Mouse (Mus musculus) neural tube, embryonic 10.5 days (tissue): ENCODE measurements around the gene D2hgdh.

Experiments
- DNase-seq: peaks from one replicate; pipeline ENCODE4 v3.0.0-alpha.2; 2017; ENCODE audit warnings: low spot score; ENCODE audit errors: extremely low spot score

D2hgdh gene

DNA sequence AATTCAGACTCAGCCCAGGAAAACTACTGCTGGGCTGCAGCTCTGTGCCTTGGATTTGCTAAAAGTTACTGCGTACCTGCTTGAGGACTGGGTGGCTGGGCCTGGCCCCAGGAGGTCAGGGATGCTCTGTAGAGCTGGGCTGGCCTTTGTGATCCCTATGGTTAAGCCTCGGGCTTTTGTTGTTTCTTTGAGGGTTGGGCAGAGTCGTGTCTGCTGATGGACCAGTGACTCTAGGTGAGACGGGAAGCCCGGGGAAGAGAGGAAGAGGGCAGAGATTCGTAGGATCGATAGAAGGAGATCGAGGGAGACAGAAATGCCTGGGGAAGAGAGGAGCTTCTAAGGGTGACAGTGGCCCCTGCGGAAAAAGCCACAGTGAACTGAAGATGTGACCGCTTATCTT, at the start of gene D2hgdh:
Gene D2hgdh (plus strand): TSS at position 301 of the 400 bp plus-strand sequence.
- DNase-seq = no peak

DNA sequence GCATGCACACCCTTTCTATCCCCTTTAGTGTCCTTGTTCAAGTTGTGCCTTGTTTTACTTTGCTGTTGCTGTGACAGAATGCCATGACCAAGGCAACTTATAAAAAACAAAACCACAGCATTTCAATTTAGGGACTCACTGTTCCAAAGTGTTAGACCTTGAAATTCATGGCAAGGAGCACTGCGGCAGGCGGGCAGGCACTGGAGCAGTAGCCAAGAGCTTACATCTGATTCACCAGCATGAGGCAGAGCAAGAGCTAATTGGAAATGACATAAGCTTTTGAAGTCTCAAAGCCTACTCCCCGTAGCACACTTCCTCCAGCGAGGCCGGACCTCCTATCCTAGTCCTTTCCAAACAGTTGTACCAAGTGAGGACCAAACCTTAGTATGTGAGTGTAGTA, 48.0 kb upstream of the D2hgdh start:
- no peak for DNase-seq

DNA sequence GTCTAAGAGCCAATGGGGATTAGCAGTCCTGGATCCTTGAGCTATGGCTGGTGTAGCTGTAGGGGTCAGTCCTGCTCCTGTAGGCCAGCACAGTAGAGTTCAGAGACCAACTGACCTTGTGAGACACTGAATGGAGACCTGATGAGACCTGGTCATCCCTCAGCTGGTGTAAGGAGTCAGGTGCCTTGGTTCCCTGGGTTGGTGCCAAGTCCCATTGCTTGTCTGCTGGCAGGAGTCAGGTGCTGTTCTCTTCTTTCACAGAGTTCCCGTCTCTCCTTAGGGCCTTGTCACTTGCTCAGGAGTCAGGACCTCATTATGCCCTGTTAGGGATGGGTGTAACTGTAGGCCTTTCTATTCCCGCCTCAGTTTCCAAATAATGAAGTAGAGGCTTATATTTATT, 37.8 kb upstream of the D2hgdh start:
- no peak for DNase-seq

DNA sequence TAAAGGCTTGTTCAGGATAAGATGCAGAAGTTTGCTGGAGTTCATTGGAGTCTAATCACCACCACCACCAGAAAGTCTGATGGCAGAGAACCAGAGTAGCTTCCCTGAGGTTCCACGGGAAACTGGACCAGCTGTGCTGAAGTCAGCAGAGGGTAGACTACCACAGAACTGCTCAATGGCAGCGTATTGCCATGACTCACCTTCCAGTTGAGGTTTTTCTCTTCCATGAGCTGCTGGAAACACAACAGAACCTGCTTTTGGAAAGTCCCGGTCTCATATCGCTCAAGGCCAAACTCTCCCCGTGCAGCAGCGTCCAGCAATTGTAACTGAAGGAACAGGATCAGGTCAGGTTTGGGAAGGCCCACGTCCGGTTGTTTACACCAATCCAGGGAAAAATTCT, 30.2 kb upstream of the D2hgdh start:
- no peak for DNase-seq

DNA sequence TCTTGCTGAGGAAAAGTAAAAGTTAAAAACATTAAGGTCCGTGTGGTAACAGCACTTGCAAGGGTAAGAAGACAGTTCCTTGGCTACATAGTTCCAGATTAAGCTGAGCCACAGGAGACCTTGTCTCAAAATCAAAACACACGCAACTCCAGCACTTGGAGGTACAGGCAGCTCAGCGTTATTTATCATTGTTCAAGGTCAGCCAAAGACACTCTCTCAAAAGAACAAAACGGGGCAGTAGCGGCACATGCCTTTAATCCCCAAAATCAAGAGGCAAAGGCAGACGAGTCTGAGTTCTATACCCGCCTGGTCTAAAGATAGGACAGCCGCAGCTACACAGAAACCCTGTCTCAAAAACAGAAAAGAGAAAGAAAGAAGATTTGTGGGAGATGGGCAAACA, 28.8 kb upstream of the D2hgdh start:
- no peak for DNase-seq

DNA sequence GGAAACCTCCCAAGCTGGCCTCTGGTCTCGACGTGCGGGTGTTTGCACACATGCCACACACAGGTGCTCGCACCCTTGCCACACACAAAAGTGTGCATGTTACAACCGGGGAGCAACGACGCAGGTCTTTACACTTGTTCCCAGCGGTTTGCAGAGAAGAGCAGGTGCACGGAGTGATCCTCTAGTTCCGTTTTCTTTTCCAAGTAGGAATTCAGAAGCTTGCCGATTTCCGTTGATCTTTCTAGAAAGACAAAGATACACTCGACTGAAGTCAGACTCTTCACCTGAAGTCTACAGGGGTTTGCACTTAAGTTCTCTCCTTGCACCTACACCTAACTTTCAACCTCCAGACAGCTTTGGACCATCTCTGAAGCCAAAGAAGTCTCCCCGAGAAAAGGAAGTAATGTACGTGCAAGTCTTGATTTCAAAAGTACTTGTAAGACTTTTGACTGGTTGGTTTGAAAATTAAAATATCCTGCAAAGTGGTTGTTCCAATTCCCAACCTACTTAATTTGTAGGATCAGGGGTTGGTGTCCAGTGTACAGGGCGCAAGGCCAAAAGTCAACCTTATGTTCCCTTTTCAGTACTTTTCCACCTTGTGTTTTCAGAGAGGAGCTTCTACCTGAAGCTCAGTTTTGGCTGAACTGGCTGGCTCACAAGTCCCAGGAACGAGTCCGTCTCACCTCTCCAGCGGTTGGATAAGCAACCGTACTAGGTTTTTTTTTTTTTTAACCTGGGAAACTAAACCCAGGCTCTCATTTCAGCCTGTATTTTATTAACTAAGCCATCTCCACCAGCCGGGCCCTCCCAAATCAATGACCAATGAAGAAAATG, 23.8 kb upstream of the D2hgdh start:
- peak; percentile 23 for DNase-seq

DNA sequence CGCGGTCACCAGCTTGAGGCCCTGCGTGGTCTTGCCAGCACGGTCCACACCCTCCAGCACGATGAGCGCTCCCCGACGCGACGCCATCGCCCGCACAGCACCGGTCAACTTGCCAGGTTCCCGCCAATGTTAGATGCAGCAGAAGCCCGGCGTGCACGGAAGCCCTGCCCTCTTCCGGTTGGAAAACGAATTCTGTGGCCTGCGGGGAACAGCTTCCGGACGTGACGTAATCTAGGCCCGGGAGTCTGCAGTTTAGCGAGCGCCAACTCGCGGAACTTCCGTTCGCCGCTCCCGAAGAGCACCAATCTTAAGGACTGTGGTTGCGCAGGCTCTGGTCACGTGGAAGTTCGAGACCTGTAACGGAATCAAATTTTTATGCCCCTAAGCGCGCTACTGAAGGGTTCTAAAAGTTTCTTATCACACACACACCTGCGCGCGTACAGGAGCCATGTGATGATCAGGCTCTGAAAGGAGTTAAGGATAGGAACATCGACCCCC, 22.9 kb upstream of the D2hgdh start, which contains the start of gene Dtymk:
Gene Dtymk (minus strand): TSS at position 194 of the 498 bp plus-strand sequence.
- DNase-seq = peak; percentile 94

DNA sequence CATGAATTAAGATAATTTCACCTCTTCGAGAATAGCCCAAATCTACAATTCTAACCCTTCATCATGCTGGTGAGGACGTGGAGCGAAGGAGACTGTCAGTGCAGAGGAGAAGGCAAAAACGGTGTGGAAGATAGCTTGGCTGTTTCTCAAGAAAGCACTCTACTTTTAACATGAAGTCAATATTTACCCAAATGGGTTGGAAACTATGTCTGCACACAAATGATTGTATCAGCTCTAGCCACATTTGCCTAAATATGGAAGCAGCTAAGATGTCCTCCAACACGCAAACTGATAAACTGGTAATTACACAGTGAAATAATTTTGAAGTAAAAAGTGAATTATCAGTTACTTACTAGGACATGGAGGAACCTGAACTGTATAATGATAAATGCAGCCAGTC, 21.9 kb upstream of the D2hgdh start:
- no peak for DNase-seq

DNA sequence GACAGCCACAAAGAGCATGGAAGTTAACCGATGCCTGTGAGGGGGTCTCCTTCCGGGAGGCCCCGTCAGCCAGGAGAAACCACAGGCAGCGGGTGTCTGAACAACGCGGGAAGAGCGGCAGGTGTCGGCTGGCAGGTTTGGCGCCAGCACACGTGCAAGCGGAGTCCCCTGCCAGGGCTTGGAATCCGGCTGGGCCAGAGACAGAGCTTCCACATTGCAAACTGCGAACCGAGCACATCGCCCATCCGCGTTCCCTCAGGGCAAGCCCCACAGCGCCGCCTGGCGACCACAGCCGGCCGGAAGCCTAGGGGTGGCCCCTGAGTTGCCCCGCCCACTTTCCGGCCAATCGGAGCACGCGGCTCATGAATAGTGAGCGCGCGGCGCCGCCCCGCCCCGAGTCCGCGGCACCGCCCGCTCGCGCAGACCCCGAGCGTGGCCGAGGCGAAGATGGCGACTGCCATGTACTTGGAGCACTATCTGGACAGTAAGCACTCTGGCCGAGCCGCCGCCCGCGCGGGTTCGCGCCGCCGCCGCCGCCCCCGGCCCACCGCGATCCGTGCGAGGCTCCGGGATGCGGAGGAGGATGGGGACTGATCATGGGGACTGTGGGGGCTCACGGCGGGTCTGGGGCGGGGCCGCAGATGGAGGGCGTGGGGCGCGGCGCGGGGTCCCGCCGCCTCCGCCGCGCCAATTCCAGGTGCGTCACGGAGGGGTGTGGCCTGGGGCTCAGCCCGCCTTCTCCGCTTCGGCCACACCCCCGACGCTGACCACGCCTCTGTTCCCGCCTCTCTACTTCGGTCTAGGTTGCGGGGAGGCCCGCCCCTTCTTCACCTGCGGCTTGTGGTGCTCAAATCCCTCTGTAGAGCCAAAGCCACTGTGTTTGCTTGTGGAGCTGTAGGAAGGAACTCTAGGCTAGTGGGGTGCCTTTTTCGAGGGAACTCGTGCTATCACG, 20.9 kb upstream of the D2hgdh start, which contains the start of gene Ing5:
Gene Ing5 (plus strand): TSS at position 410 of the 952 bp plus-strand sequence.
- DNase-seq = peak; percentile 100

DNA sequence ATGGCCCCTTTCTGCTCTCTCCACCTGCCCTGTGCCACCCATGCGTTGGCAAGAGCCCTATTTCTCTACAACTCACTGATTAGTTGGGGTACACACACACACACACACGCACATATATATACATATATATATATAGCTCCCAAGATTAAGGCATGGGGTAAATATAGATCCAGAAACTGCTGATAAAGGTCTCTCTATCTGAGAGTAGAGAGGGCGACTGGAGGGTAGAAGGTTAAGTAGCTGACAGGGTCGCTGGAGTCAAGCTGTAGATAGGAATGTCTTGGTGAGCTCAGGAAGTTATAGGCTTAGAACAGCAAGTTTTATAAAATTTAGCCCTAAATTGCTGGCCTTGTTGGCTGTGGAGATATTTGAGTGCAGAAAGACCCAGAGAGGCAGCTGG, 19.9 kb upstream of the D2hgdh start:
- no peak for DNase-seq

DNA sequence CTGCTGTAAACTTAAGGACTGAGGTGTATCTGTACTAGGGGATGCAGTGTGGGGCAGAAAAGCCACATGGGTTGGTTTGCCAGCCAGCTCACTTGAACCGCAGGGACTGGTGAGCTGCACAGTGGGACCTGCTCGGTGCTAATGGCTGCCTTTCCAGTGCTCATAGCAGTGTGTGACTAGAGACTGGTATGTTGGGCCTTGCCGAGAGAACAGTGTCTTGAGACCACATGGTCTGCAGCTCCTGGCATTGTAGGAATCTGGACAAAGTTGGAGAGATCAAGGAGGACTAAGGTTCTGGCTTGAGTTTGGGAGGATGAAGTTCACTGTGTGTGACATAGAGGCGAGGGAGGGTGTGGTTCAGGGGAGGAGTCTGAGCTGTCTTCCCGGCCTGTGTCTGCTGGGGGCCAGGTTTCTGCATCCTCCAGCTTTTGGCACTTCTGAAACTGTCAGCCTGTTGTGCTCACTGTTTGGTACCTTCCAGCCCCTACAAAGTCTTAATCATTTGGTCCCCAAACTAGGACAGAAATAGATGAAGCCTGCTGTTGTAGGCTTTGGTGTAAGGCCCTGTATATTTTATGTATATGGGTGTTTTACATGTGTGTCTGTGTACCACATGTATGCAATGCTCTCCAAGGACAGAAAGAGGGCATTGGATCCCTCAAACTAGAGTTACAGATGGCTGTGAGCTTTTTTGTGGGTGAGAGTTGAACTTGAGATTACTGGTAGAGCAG, 19.3 kb upstream of the D2hgdh start:
- DNase-seq = no peak

DNA sequence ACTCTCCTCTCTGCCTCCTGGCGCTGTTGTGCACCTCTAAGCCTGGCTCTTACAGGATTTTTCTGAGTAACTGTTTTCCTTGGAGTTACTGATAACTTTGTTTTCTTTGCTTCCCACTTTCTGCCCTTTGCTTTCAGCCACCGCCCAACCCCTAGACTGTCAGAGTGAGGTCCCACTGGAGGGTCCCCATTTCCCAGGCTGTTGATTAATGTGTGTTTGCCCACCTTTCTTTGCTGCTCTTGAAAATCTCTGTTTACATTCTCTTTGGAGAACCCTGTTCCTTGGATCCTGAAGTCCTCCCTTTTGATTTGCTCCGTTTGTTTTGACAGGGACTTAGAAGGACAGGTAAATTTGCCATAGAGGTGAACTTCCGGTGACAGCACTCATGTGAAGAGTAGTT, 15.8 kb upstream of the D2hgdh start:
- DNase-seq = no peak

DNA sequence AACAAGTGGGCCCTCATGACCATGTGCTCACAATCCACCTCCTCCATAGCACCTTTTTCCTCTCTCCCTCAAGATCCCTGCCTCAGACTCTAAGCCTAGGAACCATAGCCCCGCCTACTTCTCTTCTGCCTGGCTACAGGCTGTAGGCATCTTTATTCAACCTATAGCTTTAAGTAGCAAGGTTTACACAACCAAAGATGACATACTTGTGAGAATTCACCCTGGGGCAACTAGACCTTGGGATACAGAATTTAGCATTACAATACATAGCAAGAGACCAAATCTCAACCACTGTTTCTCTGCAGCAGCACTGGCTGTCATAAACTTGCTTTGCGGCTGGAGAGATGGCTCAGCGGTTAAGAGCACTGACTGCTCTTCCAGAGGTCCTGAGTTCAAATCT, 14.7 kb upstream of the D2hgdh start:
- DNase-seq = no peak

DNA sequence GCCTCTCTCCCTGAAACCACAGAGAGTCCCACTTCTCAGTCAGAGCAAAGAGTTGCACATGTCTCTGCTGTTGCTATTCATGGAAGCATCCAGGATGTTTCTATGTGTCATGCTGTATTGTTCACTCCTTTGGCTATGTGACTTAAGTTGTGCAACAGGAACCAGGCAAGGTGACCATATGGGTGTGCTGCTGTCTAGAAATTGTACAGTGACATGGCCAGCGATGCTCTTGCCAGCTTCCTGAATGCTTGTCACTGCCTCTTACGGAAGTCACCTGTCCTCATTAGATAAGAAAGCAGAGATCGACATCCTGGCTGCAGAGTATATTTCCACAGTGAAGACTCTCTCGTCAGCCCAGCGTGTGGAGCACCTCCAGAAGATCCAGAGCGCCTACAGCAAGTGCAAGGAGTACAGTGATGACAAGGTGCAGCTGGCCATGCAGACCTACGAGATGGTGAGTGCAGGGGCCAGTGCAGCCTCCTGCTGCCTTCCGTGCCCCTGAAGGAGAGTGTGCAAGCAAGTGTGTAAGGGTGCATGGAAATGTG, 13.1 kb upstream of the D2hgdh start:
- DNase-seq = no peak

DNA sequence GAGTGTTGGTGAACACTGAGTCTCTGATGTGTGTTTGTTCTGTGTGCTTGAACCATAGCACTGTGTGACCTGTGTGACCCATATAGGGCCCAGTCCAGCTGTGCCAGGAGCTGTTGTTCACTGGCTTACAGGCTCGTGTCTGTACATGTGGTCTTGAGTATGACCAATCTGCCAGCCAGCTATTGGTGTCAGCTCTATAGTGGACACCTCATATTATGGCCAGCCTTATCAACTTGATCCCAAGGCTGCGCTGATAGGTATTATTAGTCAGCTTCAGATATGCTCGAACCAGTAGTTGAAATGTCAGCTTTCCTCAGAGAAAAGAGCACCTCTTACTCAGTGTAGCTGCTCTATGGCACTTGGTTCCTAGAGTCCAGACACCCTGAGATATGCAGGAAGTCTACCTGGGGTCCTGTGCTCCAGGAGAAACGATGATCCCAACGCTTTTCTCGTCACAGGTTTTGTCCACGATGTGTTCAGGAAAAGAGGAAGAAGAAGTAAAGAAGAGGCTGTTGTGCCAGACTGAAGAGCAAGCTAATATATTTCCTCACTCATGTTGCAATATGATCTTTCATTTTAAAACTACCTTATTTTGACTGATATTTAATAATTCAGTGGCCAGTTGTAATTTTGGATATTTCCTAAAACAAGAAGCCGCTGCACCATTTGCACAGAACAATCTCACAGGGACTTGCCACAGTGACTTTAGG, 6.7 kb upstream of the D2hgdh start:
- no peak for DNase-seq

DNA sequence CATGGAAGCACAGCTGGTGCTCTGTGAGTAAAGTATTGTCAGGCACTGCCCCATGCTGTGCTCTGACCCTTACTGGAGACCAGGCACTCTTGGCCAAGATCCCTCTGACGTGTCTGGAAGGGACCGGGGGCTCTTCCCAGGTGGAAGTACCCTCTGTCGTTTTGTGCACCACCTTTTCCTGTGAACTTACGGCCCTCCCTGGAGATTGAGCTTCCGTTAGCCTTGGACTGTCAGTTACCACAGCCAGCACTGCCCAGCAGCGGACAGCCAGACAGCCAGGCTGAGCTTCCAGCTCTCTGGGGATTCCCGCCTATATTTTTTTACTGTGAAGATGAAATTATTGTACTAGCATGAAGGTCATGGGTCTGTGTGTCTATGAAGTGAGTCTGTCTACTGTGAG, 6.0 kb upstream of the D2hgdh start:
- DNase-seq = no peak

DNA sequence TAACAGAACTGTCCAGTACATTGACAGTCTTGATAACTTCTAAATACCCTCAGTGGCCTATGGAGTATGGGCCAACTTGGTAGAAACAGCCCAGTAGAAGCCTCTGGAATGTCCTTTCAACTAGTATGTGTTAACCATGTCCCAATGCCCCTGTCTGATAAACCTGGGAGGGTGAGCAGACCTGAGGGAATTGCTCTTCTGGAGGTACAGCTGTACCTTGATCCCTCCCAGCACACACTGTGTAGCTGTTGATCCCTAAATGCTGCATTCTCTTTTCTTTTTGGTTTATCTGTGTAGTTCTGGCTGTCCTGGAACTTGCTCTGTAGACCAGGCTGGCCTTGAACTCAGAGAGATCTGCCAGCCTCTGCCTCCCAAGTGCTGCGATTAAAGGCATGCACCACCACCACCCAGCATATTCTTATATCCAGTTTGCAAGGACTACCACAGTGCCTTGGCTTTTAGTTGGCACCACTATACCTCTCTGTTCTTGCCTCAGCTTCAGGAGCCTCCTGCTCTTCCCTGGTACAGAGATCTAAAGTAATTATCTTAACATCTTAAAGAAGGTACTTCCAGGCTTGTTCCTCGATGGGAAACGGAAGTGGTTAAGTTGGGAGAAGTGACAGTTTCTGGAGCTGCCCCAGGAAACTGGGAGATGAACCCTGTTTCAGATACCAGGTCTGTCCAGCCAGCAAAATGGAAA, 763 bp upstream of the D2hgdh start:
- no peak for DNase-seq

DNA sequence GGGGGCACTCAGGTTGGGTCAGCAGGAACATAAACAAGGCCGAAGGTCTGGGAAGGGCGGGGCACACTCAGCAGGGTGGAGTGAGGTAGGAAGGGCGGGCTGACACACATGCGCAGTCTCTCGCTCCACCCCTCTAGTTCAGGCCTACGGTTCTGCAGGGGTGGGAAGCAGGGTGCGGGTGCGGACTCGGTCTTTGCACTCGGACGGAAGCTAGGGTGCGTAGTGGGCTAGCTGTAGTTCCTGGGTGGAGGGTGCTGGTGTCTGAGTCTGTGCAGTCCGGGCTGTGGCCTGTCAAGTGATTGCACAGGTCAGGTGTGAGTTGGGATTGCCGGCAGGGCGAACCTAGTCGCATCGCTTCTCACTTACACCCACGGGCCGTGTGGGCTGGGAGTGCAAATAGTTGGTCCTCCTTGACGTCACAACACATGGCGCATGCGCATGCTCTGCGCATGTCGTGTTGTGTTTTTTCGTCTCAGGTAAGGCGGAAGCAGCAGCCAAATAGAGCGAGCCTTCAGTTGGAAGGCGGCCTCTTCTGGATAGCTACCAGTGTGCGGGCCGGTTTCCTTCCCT, 481 bp downstream of the D2hgdh start:
- DNase-seq = peak; percentile 92

DNA sequence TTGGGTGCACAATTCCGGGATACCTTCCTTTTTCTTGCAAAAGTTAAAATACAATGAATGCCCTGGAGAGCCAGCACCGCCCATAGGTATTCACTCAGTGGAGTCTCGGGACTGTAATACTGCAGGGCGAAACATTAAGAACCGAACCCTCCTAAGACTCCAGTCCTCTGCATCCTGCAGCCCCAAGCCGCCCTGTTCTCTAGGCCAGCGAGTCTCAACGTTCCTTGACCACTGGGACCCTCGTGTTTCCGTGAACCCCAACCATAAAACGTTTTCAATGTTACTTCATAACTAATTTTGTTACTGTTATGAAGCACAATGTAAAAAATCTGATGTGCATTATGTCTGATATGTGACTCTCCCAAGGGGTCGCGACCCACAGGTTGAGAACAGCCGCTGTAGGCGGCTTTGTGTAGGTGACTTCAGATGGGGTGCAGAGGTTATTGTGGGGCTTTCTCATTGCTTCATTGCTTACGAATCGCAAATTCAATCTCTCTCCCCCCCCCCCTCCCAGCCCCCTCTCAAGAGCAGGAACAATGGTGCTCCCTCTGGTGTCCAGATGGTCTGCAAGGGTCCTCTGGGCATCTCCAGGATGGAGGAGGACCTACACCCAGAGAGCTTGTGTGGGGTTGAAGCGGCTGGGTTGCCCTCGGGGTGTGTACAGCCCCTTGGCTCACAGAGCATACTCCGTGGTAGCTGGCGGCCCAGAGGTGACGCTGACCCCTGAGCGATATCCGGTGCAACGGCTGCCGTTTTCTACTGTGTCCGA, 1.2 kb downstream of the D2hgdh start:
- peak; percentile 24 for DNase-seq
